Mouse (Mus musculus) hindbrain, embryonic 15.5 days (tissue): ENCODE measurements at regions not wholly inside any gene's neighbourhood (a gene's known extent, or its start where the extent isn't known, plus 50 kb on each side); places are given as distances from the start of the nearest gene placed in this dataset.
A peak's percentile ranks its signal among the peaks of the same experiment; 100 is the strongest.

Source experiments
- ATAC-seq: fragments of 200-750 bp; cut with Nextera tagmentation; 2 replicates; pipeline ENCODE4 v1.8.0; 2017; ENCODE audit warnings: low read depth, moderate number of reproducible peaks, moderate TSS enrichment; ENCODE audit not compliant: low FRiP score
- H3K27ac ChIP-seq: fragments of 300-500 bp; sonication (generic); replicated peaks from 2 replicates; pipeline ENCODE4 v1.5.1; 2015; ENCODE audit warnings: mild to moderate bottlenecking, inconsistent platforms
- H3K27me3 ChIP-seq: fragments of 300-500 bp; sonication (generic); 2 replicates; pipeline ENCODE4 v1.6.1; 2015; ENCODE audit warnings: control low read depth, inconsistent platforms
- H3K36me3 ChIP-seq: fragments of 300-500 bp; sonication (generic); 2 replicates; pipeline ENCODE4 v1.6.1; 2015; ENCODE audit warnings: control low read depth, inconsistent platforms
- H3K4me1 ChIP-seq: fragments of 300-500 bp; sonication (generic); replicated peaks from 2 replicates; pipeline ENCODE4 v1.6.1; 2015; ENCODE audit warnings: control low read depth, inconsistent platforms
- H3K4me2 ChIP-seq: fragments of 300-500 bp; sonication (generic); 2 replicates; pipeline ENCODE4 v1.6.1; 2015; ENCODE audit warnings: moderate library complexity, mild to moderate bottlenecking, inconsistent platforms
- H3K4me3 ChIP-seq: fragments of 300-500 bp; sonication (generic); 2 replicates; pipeline ENCODE4 v1.5.1; 2015; ENCODE audit warnings: mild to moderate bottlenecking, inconsistent platforms
- H3K9ac ChIP-seq: fragments of 300-500 bp; sonication (generic); 2 replicates; pipeline ENCODE4 v1.6.1; 2015; ENCODE audit warnings: inconsistent platforms
- H3K9me3 ChIP-seq: fragments of 300-500 bp; sonication (generic); 2 replicates; pipeline ENCODE4 v1.6.1; 2016; ENCODE audit warnings: control low read depth, inconsistent platforms
- WGBS: fragments of 180-500 bp; shearing (Covaris S2); methylation state at CpG from one replicate; pipeline ENCODE4 v1.1.7; 2015; 5-methylcytosine and 5-hydroxymethylcytosine counted together

DNA sequence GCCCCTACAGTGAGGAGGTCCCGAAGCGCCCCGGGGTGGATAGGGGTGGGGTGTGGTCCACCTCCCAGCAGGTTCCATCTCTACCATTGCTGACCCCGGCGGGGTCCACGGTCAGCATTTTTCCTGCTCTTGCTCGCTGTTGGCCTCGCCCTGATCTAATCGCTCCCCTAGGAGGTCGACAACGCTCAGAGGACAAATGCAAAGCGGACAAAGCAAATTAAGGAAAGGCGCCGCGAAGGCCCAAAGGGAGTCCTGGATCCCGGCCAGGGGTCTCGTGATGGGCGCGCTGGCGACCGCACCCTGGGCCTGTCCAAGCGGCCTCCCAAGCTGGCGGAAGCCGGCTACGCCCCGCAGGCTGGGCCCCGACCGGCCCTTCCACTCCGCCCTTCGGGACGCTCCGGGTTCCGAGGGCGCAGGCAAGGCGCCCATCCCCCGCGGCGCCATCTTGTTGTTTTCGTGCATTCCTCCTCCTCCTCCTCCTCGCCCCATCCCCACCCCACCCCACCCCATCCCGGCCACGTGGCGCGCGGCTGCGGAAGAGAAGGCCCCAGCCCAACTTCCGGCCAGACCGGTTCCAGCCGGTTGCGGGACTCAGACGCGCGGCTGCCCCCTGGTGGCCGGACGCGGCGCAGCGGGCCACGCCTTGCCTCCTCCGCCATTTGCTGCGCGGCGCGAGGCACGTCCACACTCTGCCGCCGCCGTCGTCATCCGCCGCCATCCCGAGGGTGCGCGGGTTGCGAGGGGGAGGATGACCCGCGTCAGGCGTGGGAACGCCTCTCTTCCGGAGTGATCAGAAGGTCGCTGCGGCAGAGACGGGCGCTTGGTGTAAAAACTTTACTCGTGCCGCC lies 76.5 kb upstream of the Chd2 start:
- H3K27ac ChIP-seq, result peak overlapping the region; percentile 100
- WGBS, result under 1% methylated on average over 78 of the region's 86 CpGs
- no peaks in the 10 kb centered on the region for H3K36me3 ChIP-seq
- ATAC-seq, result peak; percentile 96
- H3K9me3 ChIP-seq, result no peaks in the 10 kb centered on the region
- H3K4me2 ChIP-seq, result peak overlapping the region; percentile 81
- H3K9ac ChIP-seq, result peak overlapping the region; percentile 92
- H3K4me1 ChIP-seq, result peaks cover 33% of the 10 kb centered on the region
- no peaks in the 10 kb centered on the region for H3K27me3 ChIP-seq
- H3K4me3 ChIP-seq, result peak overlapping the region; percentile 68

DNA sequence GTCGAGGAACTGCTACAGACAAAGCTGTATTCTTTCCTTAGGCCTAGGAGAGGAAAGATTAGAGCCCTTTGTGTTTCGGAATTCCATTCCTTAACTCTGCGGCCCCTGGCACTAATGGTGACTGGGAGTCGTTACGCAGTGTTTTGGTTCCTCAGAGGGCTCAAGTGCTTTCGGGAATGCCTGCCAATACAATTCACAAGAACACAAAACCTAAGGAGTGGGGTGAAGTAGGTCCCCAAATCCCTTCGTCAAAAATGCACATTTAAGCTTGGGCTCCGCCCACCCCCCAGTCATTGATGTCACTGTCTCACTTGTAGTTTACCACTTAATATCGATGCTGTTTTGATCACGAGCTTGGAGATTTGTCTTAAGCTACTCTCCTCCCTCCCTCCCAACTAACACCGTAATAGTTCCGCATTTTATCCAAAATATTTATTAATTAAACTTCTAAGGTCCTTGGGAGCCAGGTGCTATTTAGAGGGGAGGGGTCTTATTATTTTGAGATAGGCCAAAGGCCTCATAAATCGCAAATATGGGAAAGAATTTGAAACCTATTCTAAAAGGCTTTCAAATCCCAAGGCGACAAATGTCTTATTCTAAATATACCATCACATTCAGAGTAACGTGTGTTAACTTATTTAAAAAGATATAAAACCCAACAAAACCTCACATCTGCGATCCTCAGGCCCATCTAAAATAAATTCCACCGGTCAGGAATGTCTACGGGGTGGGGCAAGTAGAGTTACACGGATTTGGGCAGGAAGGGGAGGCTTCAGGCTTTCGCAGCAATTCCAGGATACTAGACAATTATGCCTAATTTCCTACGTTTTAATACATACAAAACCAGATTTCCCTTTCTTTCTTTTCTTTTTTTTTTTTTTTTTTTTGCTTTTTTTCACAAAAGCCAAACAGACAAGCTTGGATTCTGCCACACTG lies 75.6 kb upstream of the Chd2 start:
- Histone ChIP-seq H3K36me3 (no peaks in the 10 kb centered on the region), H3K4me2 (peak overlapping the region; percentile 81), H3K9me3 (no peaks in the 10 kb centered on the region), H3K4me1 (peaks cover 33% of the 10 kb centered on the region), H3K27me3 (no peaks in the 10 kb centered on the region), H3K9ac (peak overlapping the region; percentile 84), H3K4me3 (peak overlapping the region; percentile 68), H3K27ac (peak overlapping the region; percentile 100)
- 2% methylated on average over 21 of the region's 21 CpGs for WGBS
- no peak for ATAC-seq

DNA sequence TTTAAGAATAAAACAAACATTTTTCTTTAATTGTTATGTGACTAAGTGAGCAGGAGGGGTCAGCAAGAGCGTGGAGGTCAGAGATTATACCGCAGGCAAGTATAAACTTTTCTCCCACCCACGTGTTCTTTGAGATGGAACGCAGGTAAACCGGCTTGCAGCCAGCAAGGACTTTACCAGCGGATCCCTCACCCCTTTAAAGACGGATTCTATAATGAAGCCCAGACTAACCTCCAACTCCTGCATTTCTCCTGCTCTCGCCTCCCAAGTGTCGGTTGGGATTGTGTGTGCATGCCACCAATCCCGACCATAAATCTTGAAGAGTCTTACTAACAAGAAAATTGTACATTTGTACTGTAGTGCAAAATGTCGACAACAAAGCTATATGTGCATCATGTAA lies 74.4 kb upstream of the Chd2 start:
- no peaks in the 10 kb centered on the region for H3K27me3 ChIP-seq
- WGBS, result 27% methylated on average over 11 of the region's 11 CpGs
- no peaks in the 10 kb centered on the region for H3K36me3 ChIP-seq
- H3K27ac ChIP-seq, result peak overlapping the region; percentile 100
- H3K9me3 ChIP-seq, result no peaks in the 10 kb centered on the region
- H3K4me1 ChIP-seq, result peaks cover 33% of the 10 kb centered on the region
- no peak for ATAC-seq
- no peak overlapping the region for H3K4me3 ChIP-seq
- peak overlapping the region; percentile 9; the same call in 1 of the 2 replicates for H3K9ac ChIP-seq
- H3K4me2 ChIP-seq, result peak overlapping the region; percentile 81

DNA sequence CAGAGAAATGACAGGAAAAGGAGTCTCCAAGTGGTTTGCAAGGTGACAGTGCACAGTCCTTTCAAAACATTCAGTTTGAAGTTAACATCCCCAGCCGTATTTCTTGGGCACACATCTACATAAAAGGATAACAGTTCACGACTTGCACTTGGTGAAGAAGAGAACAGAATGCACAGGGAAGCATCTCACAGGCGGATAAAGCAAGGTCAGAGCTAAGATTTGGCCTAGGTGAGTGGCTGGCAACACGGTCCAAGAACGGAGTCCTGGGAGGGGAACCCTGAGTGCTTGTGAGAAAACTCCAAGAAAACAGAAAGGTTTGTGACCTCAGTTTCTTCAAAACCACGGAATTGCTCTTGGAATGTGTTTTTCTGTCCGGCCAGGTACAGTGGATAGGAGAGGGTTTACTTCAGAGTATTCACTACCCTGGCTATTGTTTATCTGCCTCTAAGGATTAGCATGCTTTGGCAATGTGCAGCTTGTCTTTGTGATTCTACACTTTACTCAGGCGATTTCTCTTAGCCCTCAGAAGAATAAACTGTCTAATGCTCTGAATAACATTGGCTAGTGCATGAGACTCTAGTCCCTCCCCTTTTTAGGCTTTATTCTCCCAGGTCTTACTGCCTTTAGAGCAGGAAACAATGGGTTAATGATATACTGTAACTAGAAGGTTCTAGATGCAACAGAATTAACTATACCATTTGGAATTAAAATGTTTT lies 73.4 kb upstream of the Chd2 start:
- H3K4me3 ChIP-seq, result no peak overlapping the region
- H3K9me3 ChIP-seq, result no peaks in the 10 kb centered on the region
- H3K9ac ChIP-seq, result no peak overlapping the region
- H3K27ac ChIP-seq, result peak overlapping the region; percentile 63
- H3K4me2 ChIP-seq, result no peak overlapping the region
- WGBS, result 75% methylated on average over 8 of the region's 8 CpGs
- no peaks in the 10 kb centered on the region for H3K36me3 ChIP-seq
- ATAC-seq, result no peak
- H3K27me3 ChIP-seq, result no peaks in the 10 kb centered on the region
- peaks cover 33% of the 10 kb centered on the region for H3K4me1 ChIP-seq

DNA sequence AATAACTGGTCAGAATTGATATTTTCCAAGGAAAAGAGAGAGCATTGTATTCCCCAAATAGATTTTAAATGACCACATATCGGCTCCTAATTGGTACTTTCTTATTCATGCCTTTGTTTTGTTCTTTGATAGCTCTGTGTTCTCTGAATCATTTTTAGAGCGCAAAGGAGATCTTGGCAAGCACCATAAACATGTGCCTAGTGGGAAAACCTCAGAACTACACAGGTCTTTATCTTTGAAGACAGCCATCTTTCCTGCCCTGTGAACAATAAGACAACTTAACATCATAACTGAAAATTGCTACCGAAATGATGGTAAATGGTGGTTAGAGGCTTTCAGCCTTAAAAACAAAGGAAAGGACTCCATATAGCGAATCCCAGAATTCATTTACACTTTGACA lies 72.7 kb upstream of the Chd2 start:
- WGBS, result 69% methylated on average over 4 of the region's 4 CpGs
- no peaks in the 10 kb centered on the region for H3K9me3 ChIP-seq
- peaks cover 33% of the 10 kb centered on the region for H3K4me1 ChIP-seq
- no peak for ATAC-seq
- no peaks in the 10 kb centered on the region for H3K27me3 ChIP-seq
- no peak overlapping the region for H3K9ac ChIP-seq
- peak overlapping the region; percentile 63 for H3K27ac ChIP-seq
- no peak overlapping the region for H3K4me2 ChIP-seq
- H3K36me3 ChIP-seq, result no peaks in the 10 kb centered on the region
- no peak overlapping the region for H3K4me3 ChIP-seq

DNA sequence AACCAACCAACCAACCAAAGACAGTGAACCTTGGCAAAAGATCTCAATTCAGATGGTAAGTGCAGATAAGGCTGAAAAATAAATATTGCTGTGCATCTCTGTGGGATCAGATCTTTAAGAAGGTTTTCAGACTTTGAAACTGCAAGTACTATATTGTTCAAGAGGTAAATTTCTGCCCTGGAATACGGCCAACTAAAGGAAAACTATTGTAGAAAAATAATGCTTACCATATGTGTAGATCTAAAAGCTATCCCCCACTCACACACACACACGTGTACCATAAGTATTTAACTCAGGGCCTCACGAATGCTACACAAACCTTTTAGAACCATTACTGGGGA lies 71.1 kb upstream of the Chd2 start:
- H3K4me1 ChIP-seq, result peaks cover 44% of the 10 kb centered on the region
- no peak for ATAC-seq
- no peak overlapping the region for H3K4me2 ChIP-seq
- no peak overlapping the region for H3K27ac ChIP-seq
- H3K4me3 ChIP-seq, result no peak overlapping the region
- H3K9me3 ChIP-seq, result no peaks in the 10 kb centered on the region
- WGBS, result 80% methylated on average over 3 of the region's 3 CpGs
- no peaks in the 10 kb centered on the region for H3K27me3 ChIP-seq
- no peak overlapping the region for H3K9ac ChIP-seq
- no peaks in the 10 kb centered on the region for H3K36me3 ChIP-seq

DNA sequence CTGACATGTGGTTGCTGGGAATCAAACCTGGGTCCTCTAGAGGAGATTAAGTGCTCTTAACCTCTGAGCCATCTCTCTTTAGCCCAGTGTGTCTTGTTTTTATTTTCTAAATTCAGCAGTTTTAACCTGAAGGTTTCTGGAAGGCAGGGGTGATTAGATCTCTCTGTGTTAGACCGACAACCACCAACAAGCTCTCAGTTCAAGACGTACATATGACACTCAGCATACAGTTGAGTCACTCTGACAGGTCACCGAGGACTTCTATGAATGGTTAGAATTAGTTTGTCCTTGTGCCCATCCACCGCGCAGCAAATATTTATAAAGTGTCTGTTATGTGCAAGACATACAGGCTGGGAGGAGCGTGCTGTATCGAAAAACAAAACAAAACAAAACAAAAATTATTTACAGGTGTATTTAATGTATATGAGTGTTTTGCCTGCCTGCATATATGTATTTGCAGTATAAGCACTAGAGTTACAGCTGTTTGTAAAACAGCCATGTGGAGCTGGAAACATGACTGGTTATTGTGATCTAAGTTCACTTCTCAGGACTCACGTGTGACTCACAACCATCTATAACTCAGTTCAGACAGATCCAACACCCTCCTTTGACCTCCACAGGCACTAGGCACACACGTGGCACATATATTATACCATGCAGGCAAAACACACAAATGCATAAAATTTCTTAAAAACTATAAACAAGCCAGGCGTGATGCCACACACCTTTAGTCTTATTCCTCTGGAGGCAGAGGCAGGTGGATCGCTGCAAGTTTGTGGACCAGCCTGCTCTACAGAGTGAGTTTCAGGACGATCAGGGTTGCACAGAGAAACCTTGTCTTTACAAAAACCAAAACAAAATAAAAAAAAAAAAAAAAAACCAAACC lies 70.5 kb upstream of the Chd2 start:
- Histone ChIP-seq H3K4me3 (no peak overlapping the region), H3K9ac (no peak overlapping the region), H3K36me3 (no peaks in the 10 kb centered on the region), H3K27ac (no peak overlapping the region), H3K4me2 (no peak overlapping the region), H3K27me3 (no peaks in the 10 kb centered on the region), H3K9me3 (no peaks in the 10 kb centered on the region), H3K4me1 (peaks cover 44% of the 10 kb centered on the region)
- WGBS, result 90% methylated on average over 12 of the region's 12 CpGs
- no peak for ATAC-seq

DNA sequence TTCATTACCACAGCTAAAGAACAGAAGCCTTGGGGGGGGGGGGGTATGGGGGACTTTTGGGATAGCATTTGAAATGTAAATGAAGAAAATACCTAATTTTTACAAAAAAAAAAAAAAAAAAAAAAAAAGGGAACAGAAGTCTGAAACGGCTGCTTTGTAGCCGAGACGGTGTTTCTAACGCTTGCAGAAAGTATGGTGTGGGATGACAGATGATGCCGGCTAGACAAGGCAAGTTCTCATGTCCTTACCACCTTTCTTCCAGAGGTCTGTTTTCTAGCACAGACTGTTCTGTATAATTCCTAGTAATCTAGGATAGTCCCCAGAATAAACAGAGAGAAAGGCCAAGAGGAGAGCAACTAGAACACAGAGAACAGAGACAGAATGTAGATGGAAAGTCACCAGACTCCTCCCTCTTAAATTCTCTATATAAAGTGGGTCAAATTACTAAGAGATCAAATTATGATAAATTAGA lies 67.2 kb upstream of the Chd2 start:
- ATAC-seq, result no peak
- Histone ChIP-seq H3K4me2 (peak overlapping the region; percentile 65; the same call in 1 of the 2 replicates), H3K9ac (peak overlapping the region; percentile 16; the same call in 1 of the 2 replicates), H3K9me3 (no peaks in the 10 kb centered on the region), H3K4me3 (no peak overlapping the region), H3K4me1 (peaks cover 25% of the 10 kb centered on the region), H3K27ac (peak overlapping the region; percentile 93), H3K27me3 (no peaks in the 10 kb centered on the region), H3K36me3 (no peaks in the 10 kb centered on the region)
- 16% methylated on average over 5 of the region's 5 CpGs for WGBS

DNA sequence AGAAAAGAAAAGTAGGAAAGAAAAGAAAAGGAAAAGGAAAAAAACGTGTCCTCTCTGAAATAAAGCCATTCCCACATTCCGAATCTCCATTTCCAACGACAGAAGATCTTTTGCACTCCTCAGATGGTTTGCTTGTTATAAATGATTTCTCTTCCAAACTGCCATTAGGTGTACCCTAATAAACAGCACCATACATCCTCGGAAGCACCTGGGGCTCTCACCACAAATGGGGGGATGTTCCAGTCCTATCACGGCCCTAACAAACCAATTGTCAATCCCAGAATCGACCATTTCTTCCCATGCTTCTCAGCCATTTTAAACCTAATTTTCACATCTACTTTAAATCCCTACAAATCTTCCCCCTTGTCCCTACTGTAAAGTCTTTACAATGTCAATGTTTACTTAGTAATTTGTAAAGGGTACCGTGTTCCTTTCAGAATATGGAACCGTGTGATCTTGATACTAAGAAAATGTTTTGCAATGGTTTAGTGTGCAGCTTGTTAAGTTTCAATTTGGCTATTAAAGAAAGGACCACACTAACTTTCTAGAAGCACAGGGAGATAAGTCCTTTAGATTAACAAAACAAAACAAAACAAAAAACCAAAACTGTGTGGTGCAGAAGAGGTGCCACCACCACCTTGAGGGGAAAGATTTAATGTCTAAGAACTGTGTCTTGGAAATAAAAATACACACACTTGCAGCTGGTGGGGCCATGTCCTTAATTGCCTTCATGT lies 66.6 kb upstream of the Chd2 start:
- Histone ChIP-seq H3K4me1 (peaks cover 25% of the 10 kb centered on the region), H3K9me3 (no peaks in the 10 kb centered on the region), H3K9ac (peak overlapping the region; percentile 39; the same call in 1 of the 2 replicates), H3K36me3 (no peaks in the 10 kb centered on the region), H3K4me3 (peak overlapping the region; percentile 37; the same call in 1 of the 2 replicates), H3K27me3 (no peaks in the 10 kb centered on the region), H3K27ac (peak overlapping the region; percentile 93), H3K4me2 (peak overlapping the region; percentile 65)
- no peak for ATAC-seq
- 22% methylated on average over 8 of the region's 8 CpGs for WGBS

DNA sequence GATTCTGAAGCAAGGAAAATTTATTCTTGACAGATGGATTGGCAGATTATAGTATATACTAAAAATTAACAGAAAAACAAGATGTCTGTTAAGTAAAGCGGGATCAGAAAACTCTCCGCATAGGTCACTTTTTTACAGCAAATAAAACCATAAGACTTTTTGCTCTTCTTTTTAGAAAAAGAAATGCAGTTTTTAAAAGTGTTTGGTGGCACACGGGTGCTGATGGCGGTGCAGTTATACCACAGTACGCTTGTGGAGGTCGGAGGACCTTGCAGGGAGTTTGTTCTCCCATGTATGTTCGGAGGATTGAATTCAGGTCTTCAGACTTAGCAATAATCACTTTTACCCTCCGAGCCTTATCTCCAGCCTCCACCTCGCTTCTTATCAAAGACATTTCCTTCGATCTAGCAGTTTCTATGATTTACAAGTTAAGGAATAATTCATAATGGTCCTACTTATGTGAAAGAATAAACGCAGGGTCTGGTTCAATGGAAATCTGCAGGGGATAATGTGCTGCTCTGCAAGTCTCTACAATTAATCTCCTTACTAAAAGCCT lies 65.9 kb upstream of the Chd2 start:
- H3K9me3 ChIP-seq, result no peaks in the 10 kb centered on the region
- peak overlapping the region; percentile 57 for H3K9ac ChIP-seq
- no peaks in the 10 kb centered on the region for H3K36me3 ChIP-seq
- WGBS, result 9% methylated on average over 11 of the region's 11 CpGs
- H3K4me3 ChIP-seq, result peak overlapping the region; percentile 37
- H3K4me1 ChIP-seq, result peaks cover 25% of the 10 kb centered on the region
- no peaks in the 10 kb centered on the region for H3K27me3 ChIP-seq
- ATAC-seq, result no peak
- peak overlapping the region; percentile 93 for H3K27ac ChIP-seq
- peak overlapping the region; percentile 65 for H3K4me2 ChIP-seq
